Mouse (Mus musculus) gastrocnemius, adult 2 months (tissue): ENCODE measurements at regions not wholly inside any gene's neighbourhood (a gene's known extent, or its start where the extent isn't known, plus 50 kb on each side); places are given as distances from the start of the nearest gene placed in this dataset.

Experiments used
- DNase-seq: peaks from one replicate; pipeline ENCODE4 v3.0.0; 2022
- H3K27ac ChIP-seq: fragments of 200-600 bp; 2 replicates; pipeline ENCODE4 v1.8.1; 2022; ENCODE audit warnings: mild to moderate bottlenecking
- H3K4me3 ChIP-seq: fragments of 200-600 bp; 2 replicates; pipeline ENCODE4 v1.8.1; 2022; ENCODE audit warnings: mild to moderate bottlenecking, moderate library complexity
- CTCF ChIP-seq: fragments of 200-600 bp; IDR thresholded peaks from 2 replicates; pipeline ENCODE4 v1.8.1; 2022; ENCODE audit warnings: antibody characterized with exemption, mild to moderate bottlenecking, moderate library complexity
- intact Hi-C: fragments of 180-260 bp; cut with DNase I; formaldehyde crosslinking; loops from one replicate; pipeline ENCODE4 v1.15.1; 2025

DNA sequence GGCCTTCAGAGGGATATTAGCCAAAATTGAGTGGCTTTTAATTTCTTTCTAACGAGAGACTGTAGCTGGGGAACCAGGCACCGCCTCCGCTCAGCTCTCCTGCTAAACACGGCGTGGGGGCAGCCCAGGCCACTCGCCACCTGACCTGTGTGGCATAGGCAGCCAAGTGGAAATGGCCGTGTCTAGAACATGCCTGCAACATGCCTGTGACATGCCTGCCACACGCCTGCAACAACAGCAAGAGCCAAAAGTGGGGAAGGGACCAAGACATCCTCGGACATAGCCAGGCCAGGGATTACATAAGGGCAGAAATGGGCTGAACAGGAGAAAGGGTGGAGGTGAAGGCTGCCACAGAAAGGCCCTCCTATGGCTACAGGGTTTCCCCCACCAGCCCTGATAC, 59.1 kb upstream of the Pax2 start:
- Histone ChIP-seq H3K4me3 (no peak overlapping the region), H3K27ac (no peak overlapping the region)
- TF ChIP-seq CTCF = no peak
- no peak for DNase-seq
- intact Hi-C loops = no loop called here

- intact Hi-C loops = no loop called here
- no peak for TF ChIP-seq CTCF
- H3K27ac ChIP-seq = no peak overlapping the region
- DNase-seq = no peak
- H3K4me3 ChIP-seq = no peak overlapping the region
Measured at GRCm38 (mm10) chr19:44698382-44699256, 57.2 kb upstream of the Pax2 start.
